Mouse (Mus musculus) MEL (cell line): ENCODE results near the gene Suclg1. TPM values are rescaled to one million over a fixed set of nuclear protein-coding genes. Genes with fewer than 3 reads are reported as not detected.

Experiments
- DNase-seq: peaks from one replicate; pipeline ENCODE4 v3.0.0; 2011; ENCODE audit warnings: low read depth, low spot score
- H3K27ac ChIP-seq: 2 replicates; pipeline ENCODE4 v1.5.1; 2012; ENCODE audit warnings: low read depth, mild to moderate bottlenecking, control low read depth, low read length, moderate library complexity; ENCODE audit not compliant: control insufficient read depth
- H3K27me3 ChIP-seq, 2 experiments: fragments of 150-350 bp in 1 of 2; sonication (generic) in 1 of 2; 2 replicates each; pipeline ENCODE4 v1.6.1; 2012; ENCODE audit warnings: low read length in 2 of 2, mild to moderate bottlenecking in 2 of 2, improper control_type of control experiment in 1 of 2, moderate library complexity in 1 of 2; ENCODE audit not compliant: insufficient read depth in 2 of 2, control insufficient read depth in 1 of 2
- H3K36me3 ChIP-seq, 2 experiments: 2 replicates each; pipeline ENCODE4 v1.6.1; 2012 to 2014; ENCODE audit warnings: low read length in 2 of 2, improper control_type of control experiment in 1 of 2, inconsistent platforms in 1 of 2, mild to moderate bottlenecking in 1 of 2; ENCODE audit not compliant: insufficient read depth in 2 of 2, control insufficient read depth in 1 of 2
- H3K4me1 ChIP-seq, 2 experiments: fragments of 150-350 bp in 1 of 2; sonication (generic) in 1 of 2; 2 replicates each; pipeline ENCODE4 v1.6.1; 2012; ENCODE audit warnings: low read length in 2 of 2, improper control_type of control experiment in 1 of 2, mild to moderate bottlenecking in 1 of 2; ENCODE audit not compliant: insufficient read depth in 2 of 2, control insufficient read depth in 1 of 2
- H3K4me3 ChIP-seq, 2 experiments: fragments of 150-350 bp in 1 of 2; sonication (generic) in 1 of 2; 2 replicates each; pipeline ENCODE4 v1.5.1; 2012; ENCODE audit warnings: low read depth in 2 of 2, low read length in 2 of 2, mild to moderate bottlenecking in 2 of 2, moderate library complexity in 2 of 2, control low read depth in 1 of 2, improper control_type of control experiment in 1 of 2; ENCODE audit not compliant: control insufficient read depth in 1 of 2, insufficient read depth in 1 of 2
- H3K79me2 ChIP-seq: 2 replicates; pipeline ENCODE4 v1.6.1; 2012; ENCODE audit warnings: mild to moderate bottlenecking, low read length, moderate library complexity; ENCODE audit not compliant: control insufficient read depth, poor library complexity, insufficient read depth
- H3K9ac ChIP-seq: 2 replicates; pipeline ENCODE4 v1.6.1; 2012; ENCODE audit warnings: low read depth, mild to moderate bottlenecking, control low read depth, low read length, moderate library complexity; ENCODE audit not compliant: control insufficient read depth, poor library complexity, severe bottlenecking
- H3K9me3 ChIP-seq: fragments of 150-350 bp; sonication (generic); replicated peaks from 2 replicates; pipeline ENCODE4 v1.6.1; 2012; ENCODE audit warnings: mild to moderate bottlenecking, low read length, improper control_type of control experiment, moderate library complexity; ENCODE audit not compliant: insufficient read depth
- CTCF ChIP-seq, 3 experiments: IDR thresholded peaks in 2 of 3; conservative IDR thresholded peaks in 1 of 3; 2 replicates each; pipeline ENCODE4 v1.5.1; 2011 to 2012; ENCODE audit warnings: low read length in 3 of 3, low read depth in 2 of 3, mild to moderate bottlenecking in 2 of 3, improper control_type of control experiment in 1 of 3, inconsistent platforms in 1 of 3, mixed read lengths in 1 of 3, moderate library complexity in 1 of 3; ENCODE audit not compliant: control insufficient read depth in 1 of 3, insufficient read depth in 1 of 3, poor library complexity in 1 of 3, severe bottlenecking in 1 of 3
- GABPA ChIP-seq: IDR thresholded peaks from 2 replicates; pipeline ENCODE4 v1.6.1; 2012; ENCODE audit warnings: low read depth, mild to moderate bottlenecking, inconsistent platforms, low read length, improper control_type of control experiment, moderate library complexity
- HCFC1 ChIP-seq: IDR thresholded peaks from 2 replicates; pipeline ENCODE4 v1.6.1; 2012; ENCODE audit warnings: low read depth, mild to moderate bottlenecking, inconsistent platforms, low read length, improper control_type of control experiment, moderate library complexity
- JUND ChIP-seq: IDR thresholded peaks from 2 replicates; pipeline ENCODE4 v1.6.1; 2011; ENCODE audit warnings: low read depth, mild to moderate bottlenecking, improper control_type of control experiment, low read length
- MAZ ChIP-seq: IDR thresholded peaks from 2 replicates; pipeline ENCODE4 v1.6.1; 2012; ENCODE audit warnings: low read depth, mild to moderate bottlenecking, inconsistent platforms, low read length, improper control_type of control experiment
- MEF2A ChIP-seq: IDR thresholded peaks from 2 replicates; pipeline ENCODE4 v1.6.1; 2014; ENCODE audit warnings: low read depth, mild to moderate bottlenecking, inconsistent platforms, low read length, improper control_type of control experiment; ENCODE audit not compliant: poor library complexity, insufficient replicate concordance, severe bottlenecking; ENCODE audit errors: extremely low read depth
- MXI1 ChIP-seq: IDR thresholded peaks from 2 replicates; pipeline ENCODE4 v1.6.1; 2011; ENCODE audit warnings: mild to moderate bottlenecking, low read depth, low read length, improper control_type of control experiment
- MYC ChIP-seq: IDR thresholded peaks from 2 replicates; pipeline ENCODE4 v1.6.1; 2011; ENCODE audit warnings: low read depth, mild to moderate bottlenecking, low read length, improper control_type of control experiment, moderate library complexity
- NELFE ChIP-seq: IDR thresholded peaks from 2 replicates; pipeline ENCODE4 v1.6.1; 2011; ENCODE audit warnings: low read depth, low read length, improper control_type of control experiment
- NRF1 ChIP-seq: IDR thresholded peaks from 2 replicates; pipeline ENCODE4 v1.6.1; 2014; ENCODE audit warnings: low read depth, mild to moderate bottlenecking, inconsistent platforms, low read length, improper control_type of control experiment, moderate library complexity; ENCODE audit not compliant: poor library complexity, insufficient read depth, severe bottlenecking
- POLR2A ChIP-seq, 2 experiments: IDR thresholded peaks; 2 replicates each; pipeline ENCODE4 v1.6.1; 2011 to 2012; ENCODE audit warnings: low read length in 2 of 2, mild to moderate bottlenecking in 2 of 2, control low read depth in 1 of 2, improper control_type of control experiment in 1 of 2, low read depth in 1 of 2, moderate library complexity in 1 of 2; ENCODE audit not compliant: control insufficient read depth in 1 of 2, insufficient read depth in 1 of 2, poor library complexity in 1 of 2
- POLR2AphosphoS2 ChIP-seq: IDR thresholded peaks from 2 replicates; pipeline ENCODE4 v1.6.1; 2011; ENCODE audit warnings: low read length, improper control_type of control experiment
- TAL1 ChIP-seq: IDR thresholded peaks from 2 replicates; pipeline ENCODE4 v1.6.1; 2012; ENCODE audit warnings: mild to moderate bottlenecking, inconsistent platforms, low read length, moderate library complexity, mixed read lengths
- TBP ChIP-seq: IDR thresholded peaks from 2 replicates; pipeline ENCODE4 v1.8.0; 2011; ENCODE audit warnings: low read depth, low read length, improper control_type of control experiment
- TCF12 ChIP-seq: IDR thresholded peaks from 2 replicates; pipeline ENCODE4 v1.6.1; 2014; ENCODE audit warnings: low read depth, mild to moderate bottlenecking, inconsistent platforms, low read length, improper control_type of control experiment, moderate library complexity
- USF2 ChIP-seq, 2 experiments: IDR thresholded peaks; 2 replicates each; pipeline ENCODE4 v1.6.1; 2011 to 2012; ENCODE audit warnings: improper control_type of control experiment in 2 of 2, low read length in 2 of 2, borderline replicate concordance in 1 of 2, inconsistent platforms in 1 of 2, low read depth in 1 of 2, mild to moderate bottlenecking in 1 of 2; ENCODE audit not compliant: insufficient read depth in 1 of 2
- ZKSCAN1 ChIP-seq: IDR thresholded peaks from 2 replicates; pipeline ENCODE4 v1.6.1; 2012; ENCODE audit warnings: low read depth, mild to moderate bottlenecking, inconsistent platforms, low read length, improper control_type of control experiment, moderate library complexity
- ZNF384 ChIP-seq: IDR thresholded peaks from 2 replicates; pipeline ENCODE4 v1.6.1; 2012; ENCODE audit warnings: low read depth, mild to moderate bottlenecking, inconsistent platforms, low read length, improper control_type of control experiment
- polyA plus RNA-seq, 2 experiments: library from polyadenylated mRNA; stranded (reverse) in 1 of 2; unstranded in 1 of 2; fragments of >175 nt in 1 of 2; fragments of >200 nt in 1 of 2; gene quantifications; 2 replicates each; pipeline versions ENCODE4 v1.2.1 to v1.2.4; 2012; ENCODE audit warnings: low replicate concordance in 2 of 2, low read depth in 1 of 2; ENCODE audit not compliant: insufficient read length in 2 of 2, insufficient read depth in 1 of 2, missing spikeins in 1 of 2
- total RNA-seq: library from RNA; depleted of rRNA; stranded (reverse); fragments of 300-350 nt; gene quantifications from 2 replicates; pipeline ENCODE4 v1.2.3, GENCODE M21; 2012

Suclg1 gene
- total and polyA plus RNA-seq, 3 experiments: 158 to 207 TPM; not detected in 1

DNA sequence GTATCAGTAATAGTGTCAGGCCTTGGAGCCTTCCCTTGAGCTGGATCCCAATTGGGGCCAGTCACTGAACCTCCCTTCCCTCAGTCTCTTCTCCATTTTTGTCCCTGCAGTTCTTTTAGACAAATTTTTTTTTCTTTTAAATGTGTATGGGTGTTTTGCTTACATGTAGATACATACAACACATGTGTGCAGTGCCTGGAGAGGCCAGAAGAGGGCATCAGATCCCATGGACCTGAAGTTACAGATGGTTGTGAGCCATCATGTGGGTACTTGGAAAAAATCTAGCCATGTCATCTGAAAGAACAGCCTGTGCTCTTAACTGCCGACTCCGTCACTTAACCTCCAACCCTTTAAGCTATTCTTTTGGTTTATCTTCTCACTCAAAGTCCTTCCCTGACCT, 38.1 kb downstream of the Suclg1 start:
- Histone ChIP-seq H3K4me1 (no peaks in the 10 kb centered on the region), H3K27ac (no peak overlapping the region), H3K27me3 (no peaks in the 10 kb centered on the region), H3K36me3 (no peaks in the 10 kb centered on the region), H3K79me2 (no peaks in the 10 kb centered on the region), H3K9me3 (no peaks in the 10 kb centered on the region), H3K9ac (no peak overlapping the region), H3K4me3 (no peak overlapping the region)
- TF ChIP-seq CTCF (IDR thresholded peaks at IDR 0.05 in 2 of 3, conservative IDR thresholded peaks at IDR 0.05 in 1 of 3; ENCODE audit: control insufficient read depth in 1 of 3, insufficient read depth in 1 of 3, low read depth in 2 of 3, low read length in 3 of 3, poor library complexity in 1 of 3, severe bottlenecking in 1 of 3) (peak in 1 of 3 experiments; percentile 9; a peak in 2 of 6 replicates), POLR2A (IDR thresholded peaks at IDR 0.05; ENCODE audit: control insufficient read depth in 1 of 2, insufficient read depth in 1 of 2, low read depth in 1 of 2, low read length in 2 of 2, poor library complexity in 1 of 2) (no peak), ZNF384 (no peak)
- DNase-seq: no peak

- DNase-seq: no peak
- Histone ChIP-seq H3K36me3 (no peaks in the 10 kb centered on the region), H3K27me3 (no peaks in the 10 kb centered on the region), H3K27ac (no peak overlapping the region), H3K79me2 (no peaks in the 10 kb centered on the region), H3K4me3 (no peak overlapping the region), H3K9ac (no peak overlapping the region), H3K9me3 (no peaks in the 10 kb centered on the region), H3K4me1 (no peaks in the 10 kb centered on the region)
- TF ChIP-seq NELFE (no peak), USF2 (IDR thresholded peaks at IDR 0.05; ENCODE audit: borderline replicate concordance in 1 of 2, insufficient read depth in 1 of 2, low read depth in 1 of 2, low read length in 2 of 2) (no peak), NRF1 (no peak), TAL1 (no peak), TCF12 (no peak), GABPA (no peak), MEF2A (no peak), TBP (no peak), MXI1 (no peak), POLR2AphosphoS2 (no peak), ZKSCAN1 (no peak), MYC (no peak), HCFC1 (no peak), MAZ (no peak), JUND (no peak)
These were observed 58.7 kb downstream of the Suclg1 start for GRCm38 (mm10) chr6:73306837-73307236.
